Mouse (Mus musculus) intestine, embryonic 14.5 days (tissue): ENCODE data around the gene Samd4b. TPM values are rescaled to one million over a fixed set of nuclear protein-coding genes. Genes with fewer than 3 reads are reported as not detected.

Experiments
- ATAC-seq: fragments of 200-750 bp; cut with Nextera tagmentation; replicated peaks from 2 replicates; pipeline ENCODE4 v1.8.0; 2017; ENCODE audit warnings: low read depth, moderate number of reproducible peaks, moderate TSS enrichment, moderate library complexity; ENCODE audit not compliant: low FRiP score, low TSS enrichment
- DNase-seq: peaks from one replicate; pipeline ENCODE4 v3.0.0-alpha.2; 2018; ENCODE audit warnings: low spot score
- H3K27ac ChIP-seq: fragments of 300-500 bp; sonication (generic); 2 replicates; pipeline ENCODE4 v1.5.1; 2014; ENCODE audit warnings: low read depth, mild to moderate bottlenecking, control low read depth
- H3K27me3 ChIP-seq: fragments of 300-500 bp; sonication (generic); replicated peaks from 2 replicates; pipeline ENCODE4 v1.6.1; 2014; ENCODE audit warnings: low read length, control low read depth; ENCODE audit not compliant: control insufficient read depth, insufficient read depth
- H3K36me3 ChIP-seq: fragments of 300-500 bp; sonication (generic); 2 replicates; pipeline ENCODE4 v1.6.1; 2014; ENCODE audit warnings: low read length, control low read depth; ENCODE audit not compliant: control insufficient read depth, insufficient read depth
- H3K4me1 ChIP-seq: fragments of 300-500 bp; sonication (generic); replicated peaks from 2 replicates; pipeline ENCODE4 v1.6.1; 2014; ENCODE audit warnings: low read length, control low read depth, mixed read lengths; ENCODE audit not compliant: control insufficient read depth, insufficient read depth
- H3K4me2 ChIP-seq: fragments of 300-500 bp; sonication (generic); 2 replicates; pipeline ENCODE4 v1.6.1; 2014; ENCODE audit warnings: low read length
- H3K4me3 ChIP-seq: fragments of 300-500 bp; sonication (generic); 2 replicates; pipeline ENCODE4 v1.5.1; 2014; ENCODE audit warnings: low read depth, low read length, control low read depth, mixed read lengths
- H3K9ac ChIP-seq: fragments of 300-500 bp; sonication (generic); 2 replicates; pipeline ENCODE4 v1.6.1; 2014; ENCODE audit warnings: mild to moderate bottlenecking, low read length
- H3K9me3 ChIP-seq: fragments of 300-500 bp; sonication (generic); 2 replicates; pipeline ENCODE4 v1.6.1; 2016; ENCODE audit warnings: low read length, control low read depth; ENCODE audit not compliant: control insufficient read depth
- WGBS: fragments of 180-500 bp; shearing (Covaris S2); extraction: QIAGEN DNeasy Blood & Tissue Kit; methylation state at CpG from one replicate; pipeline ENCODE4 v1.1.7; 2014; 5-methylcytosine and 5-hydroxymethylcytosine counted together
- polyA plus RNA-seq: library from polyadenylated mRNA; unstranded; fragments of >200 nt; fragmentation: Nextera tagmentation; extraction: Ambion mirVana; gene quantifications from 2 replicates; pipeline ENCODE4 v1.2.1, GENCODE M21; 2014

Gene Samd4b
- polyA plus RNA-seq, 1 experiment from 2014 or later = 27.7 TPM

DNA sequence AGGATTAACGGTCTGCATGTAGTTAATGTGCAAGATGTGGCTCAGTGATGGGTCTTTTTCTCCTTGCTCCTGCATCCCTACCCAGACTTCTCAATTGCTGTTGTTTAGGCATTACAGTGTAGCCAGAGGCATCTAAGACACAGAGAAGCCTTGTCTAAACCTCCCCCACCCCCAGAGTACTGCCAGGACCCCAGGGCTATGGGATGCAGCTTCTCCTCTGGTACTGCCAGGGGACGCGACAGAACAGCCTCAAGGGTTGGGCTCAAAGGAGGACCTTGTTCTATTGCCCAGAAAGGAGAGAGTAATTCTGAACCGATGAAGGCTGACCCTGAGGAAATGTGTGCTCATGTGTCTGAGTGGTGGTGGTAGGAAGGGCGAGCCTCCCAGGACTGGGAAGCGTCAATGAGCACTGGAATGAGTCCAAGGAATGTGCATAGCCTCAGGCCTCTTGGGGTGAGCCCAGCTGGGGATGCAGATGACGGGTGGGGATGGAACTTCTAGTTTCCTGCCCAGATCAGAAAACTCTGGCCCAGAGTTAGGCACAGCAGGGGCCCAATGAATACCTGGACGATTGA, 179.8 kb downstream of the Samd4b start:
- WGBS = 62% methylated on average over 8 of the region's 8 CpGs
- peaks cover 88% of the 10 kb centered on the region for H3K36me3 ChIP-seq

DNA sequence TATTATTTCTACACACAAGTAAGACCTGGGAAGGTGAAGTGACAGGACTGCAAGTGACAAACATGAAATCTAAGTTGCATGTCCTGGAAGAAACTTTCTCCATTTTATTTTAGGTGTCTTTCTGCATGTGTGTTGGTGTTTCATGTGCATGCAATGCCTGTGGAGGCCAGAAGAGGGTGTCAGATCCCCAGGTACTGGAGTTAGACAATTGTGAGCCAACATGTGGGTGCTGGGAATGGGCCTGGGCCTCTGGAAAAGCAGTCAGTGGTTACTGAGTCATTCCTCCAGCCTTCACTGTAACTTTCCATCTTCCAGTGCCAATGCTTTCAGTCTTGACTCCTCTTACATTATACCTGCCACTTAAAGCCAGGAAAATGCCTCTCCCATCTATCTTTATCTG, 180.6 kb downstream of the Samd4b start:
- Histone ChIP-seq H3K4me3 (no peak overlapping the region), H3K4me2 (no peak overlapping the region), H3K9me3 (no peaks in the 10 kb centered on the region), H3K4me1 (peaks cover 9% of the 10 kb centered on the region; the same call in 1 of the 2 replicates), H3K9ac (no peak overlapping the region), H3K27me3 (no peaks in the 10 kb centered on the region), H3K36me3 (peaks cover 88% of the 10 kb centered on the region), H3K27ac (no peak overlapping the region)
- ATAC-seq (no peak), DNase-seq (no peak)

More for the DNA sequence above, 179.8 kb downstream of the Samd4b start:
- no peaks in the 10 kb centered on the region for H3K27me3 ChIP-seq
- ATAC-seq = no peak; the same call in 1 of the 2 replicates
- DNase-seq = no peak
- H3K4me1 ChIP-seq = peaks cover 9% of the 10 kb centered on the region; the same call in 1 of the 2 replicates
- no peak overlapping the region for H3K4me3 ChIP-seq
- no peak overlapping the region for H3K4me2 ChIP-seq
- H3K9me3 ChIP-seq = no peaks in the 10 kb centered on the region
- no peak overlapping the region for H3K9ac ChIP-seq
- no peak overlapping the region for H3K27ac ChIP-seq

DNA sequence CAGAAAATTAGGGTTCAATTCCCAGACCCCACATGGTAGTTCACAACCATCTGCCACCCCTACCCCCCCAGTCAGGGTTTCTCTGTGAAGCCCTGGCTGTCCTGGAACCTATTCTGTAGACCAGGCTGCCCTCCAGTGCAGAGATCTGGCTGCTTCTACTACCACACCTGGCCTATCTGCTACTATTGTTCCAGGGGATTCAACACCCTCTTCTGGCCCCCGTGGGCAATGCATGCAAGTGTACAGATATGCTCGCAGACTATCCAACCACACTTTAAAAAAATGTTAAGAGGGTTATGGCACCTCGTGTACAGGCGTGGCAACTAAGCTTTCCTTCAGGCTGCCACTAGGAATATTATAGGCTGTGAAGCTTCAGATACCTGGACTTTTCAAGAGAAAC, 185.1 kb downstream of the Samd4b start:
- no peak overlapping the region for H3K4me3 ChIP-seq
- 87% methylated on average over 4 of the region's 4 CpGs for WGBS
- DNase-seq (no peak), ATAC-seq (no peak)
- H3K9me3 ChIP-seq = no peaks in the 10 kb centered on the region
- no peak overlapping the region for H3K9ac ChIP-seq
- H3K27ac ChIP-seq = no peak overlapping the region
- H3K4me2 ChIP-seq = no peak overlapping the region
- 0 out of 2 replicates have a peak, but pooled peaks cover 2% of the 10 kb centered on the region for H3K4me1 ChIP-seq
- H3K27me3 ChIP-seq = no peaks in the 10 kb centered on the region
- peaks cover 84% of the 10 kb centered on the region for H3K36me3 ChIP-seq

- Histone ChIP-seq H3K27me3 (no peaks in the 10 kb centered on the region), H3K9ac (no peak overlapping the region), H3K4me2 (no peak overlapping the region), H3K9me3 (no peaks in the 10 kb centered on the region), H3K4me1 (0 out of 2 replicates have a peak, but pooled peaks cover 2% of the 10 kb centered on the region), H3K4me3 (no peak overlapping the region), H3K27ac (no peak overlapping the region), H3K36me3 (peaks cover 88% of the 10 kb centered on the region)
- DNase-seq (no peak), ATAC-seq (no peak)
- 80% methylated on average over 3 of the region's 3 CpGs for WGBS
These were observed 187.0 kb downstream of the Samd4b start for GRCm38 (mm10) chr7:28410841-28411475.

GRCm38 (mm10) chr7:28401942-28402341, 196.0 kb downstream of the Samd4b start:
- ATAC-seq = no peak
- no peak overlapping the region for H3K4me2 ChIP-seq
- WGBS = 75% methylated on average over 3 of the region's 3 CpGs
- no peaks in the 10 kb centered on the region for H3K4me1 ChIP-seq
- H3K27ac ChIP-seq = no peak overlapping the region
- H3K9me3 ChIP-seq = no peaks in the 10 kb centered on the region
- no peak overlapping the region for H3K4me3 ChIP-seq
- no peak for DNase-seq
- no peak overlapping the region for H3K9ac ChIP-seq
- peaks cover 96% of the 10 kb centered on the region for H3K36me3 ChIP-seq
- no peaks in the 10 kb centered on the region for H3K27me3 ChIP-seq

GRCm38 (mm10) chr7:28401030-28401429, 196.9 kb downstream of the Samd4b start:
- no peaks in the 10 kb centered on the region for H3K27me3 ChIP-seq
- ATAC-seq (no peak), DNase-seq (no peak)
- no peak overlapping the region for H3K9ac ChIP-seq
- H3K4me3 ChIP-seq = no peak overlapping the region
- no peak overlapping the region for H3K27ac ChIP-seq
- H3K4me2 ChIP-seq = no peak overlapping the region
- peaks cover 96% of the 10 kb centered on the region for H3K36me3 ChIP-seq
- H3K9me3 ChIP-seq = no peaks in the 10 kb centered on the region
- no peaks in the 10 kb centered on the region for H3K4me1 ChIP-seq
- WGBS = 95% methylated on average over 1 of the region's 1 CpGs

DNA sequence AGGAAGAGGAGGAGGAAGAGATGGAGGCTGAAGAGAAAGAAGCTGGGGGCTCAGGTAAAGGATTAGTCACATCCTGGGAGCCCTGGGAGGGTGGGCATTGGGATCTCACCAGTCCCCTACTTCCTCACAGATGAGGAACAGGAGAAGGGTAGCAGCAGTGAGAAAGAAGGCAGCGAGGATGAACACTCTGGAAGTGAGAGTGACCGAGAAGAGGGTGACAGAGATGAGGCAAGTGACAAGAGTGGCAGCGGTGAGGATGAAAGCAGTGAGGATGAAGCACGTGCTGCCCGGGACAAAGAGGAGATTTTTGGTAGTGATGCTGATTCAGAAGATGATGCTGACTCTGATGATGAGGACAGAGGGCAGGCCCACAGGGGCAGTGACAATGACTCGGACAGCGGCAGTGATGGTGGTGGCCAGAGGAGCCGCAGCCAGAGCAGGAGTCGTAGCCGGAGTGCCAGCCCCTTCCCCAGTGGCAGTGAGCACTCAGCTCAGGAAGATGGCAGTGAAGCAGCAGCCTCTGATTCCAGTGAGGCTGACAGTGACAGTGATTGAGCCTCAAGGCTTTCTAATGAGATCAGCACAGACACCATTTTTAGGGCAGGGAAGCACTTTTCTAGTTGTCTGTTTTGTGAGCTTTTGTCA, 199.1 kb downstream of the Samd4b start:
- DNase-seq (no peak), ATAC-seq (no peak)
- Histone ChIP-seq H3K36me3 (peaks cover 88% of the 10 kb centered on the region), H3K27ac (no peak overlapping the region), H3K4me3 (no peak overlapping the region), H3K9ac (no peak overlapping the region), H3K27me3 (no peaks in the 10 kb centered on the region), H3K4me2 (no peak overlapping the region), H3K9me3 (no peaks in the 10 kb centered on the region), H3K4me1 (peaks cover under 1% of the 10 kb centered on the region; the same call in 1 of the 2 replicates)
- WGBS = 84% methylated on average over 10 of the region's 10 CpGs

GRCm38 (mm10) chr7:28398000-28398399, 199.9 kb downstream of the Samd4b start:
- peaks cover 80% of the 10 kb centered on the region for H3K36me3 ChIP-seq
- H3K4me3 ChIP-seq = no peak overlapping the region
- 67% methylated on average over 3 of the region's 3 CpGs for WGBS
- peaks cover 5% of the 10 kb centered on the region; the same call in 1 of the 2 replicates for H3K4me1 ChIP-seq
- H3K27ac ChIP-seq = no peak overlapping the region
- no peak overlapping the region for H3K4me2 ChIP-seq
- DNase-seq = no peak
- no peak overlapping the region for H3K9ac ChIP-seq
- ATAC-seq = no peak
- no peaks in the 10 kb centered on the region for H3K9me3 ChIP-seq
- H3K27me3 ChIP-seq = no peaks in the 10 kb centered on the region
